Mouse (Mus musculus): ENCODE measurements at regions not wholly inside any gene's neighbourhood (a gene's known extent, or its start where the extent isn't known, plus 50 kb on each side); places are given as distances from the start of the nearest gene placed in this dataset.
A peak's percentile ranks its signal among the peaks of the same experiment; 100 is the strongest.

- no peak for DNase-seq (ENCODE audit: low spot score in 2 of 2)
Observed at GRCm38 (mm10) chr14:104849274-104849673, 326.8 kb upstream of the Rnf219 start.

DNA sequence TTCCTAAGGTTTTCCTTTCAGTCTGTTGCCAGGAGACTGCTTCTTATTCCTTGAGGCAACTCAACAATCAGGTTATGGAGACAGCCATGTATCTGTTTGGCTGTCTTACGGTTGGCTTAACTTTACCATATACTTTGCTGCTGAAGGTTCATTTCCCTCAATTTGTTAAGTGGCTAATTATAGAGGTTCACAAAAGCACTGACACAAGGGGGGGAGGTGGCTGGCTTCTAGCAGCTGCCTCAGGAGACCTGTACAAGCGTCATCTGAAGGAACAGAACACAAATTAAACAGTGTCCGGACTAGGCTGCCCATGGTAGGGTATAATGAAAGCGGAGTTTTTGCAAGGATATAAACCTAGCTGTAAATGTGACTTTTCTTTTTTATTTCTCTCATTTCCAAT, 305.0 kb upstream of the Rnf219 start:
- no peak for DNase-seq (ENCODE audit: low spot score in 2 of 2)

DNA sequence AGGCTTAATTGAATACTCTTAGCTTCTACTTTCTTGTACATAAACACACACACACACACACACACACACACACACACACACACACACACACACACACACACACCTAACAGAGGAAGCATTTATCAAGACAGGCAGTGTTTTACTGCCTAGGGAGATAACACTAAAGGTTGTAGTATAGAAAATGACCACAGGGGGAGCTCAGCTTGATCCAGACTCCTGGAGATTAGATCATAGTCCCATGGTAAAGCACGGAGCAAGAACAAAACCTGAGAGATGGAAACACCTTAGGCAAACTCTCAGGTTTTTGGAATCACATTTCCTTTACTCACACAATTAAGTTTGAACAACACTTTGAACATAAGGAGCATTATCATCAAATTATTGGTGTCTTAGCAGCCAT, 302.5 kb upstream of the Rnf219 start:
- no peak for DNase-seq (ENCODE audit: low spot score in 2 of 2)

DNA sequence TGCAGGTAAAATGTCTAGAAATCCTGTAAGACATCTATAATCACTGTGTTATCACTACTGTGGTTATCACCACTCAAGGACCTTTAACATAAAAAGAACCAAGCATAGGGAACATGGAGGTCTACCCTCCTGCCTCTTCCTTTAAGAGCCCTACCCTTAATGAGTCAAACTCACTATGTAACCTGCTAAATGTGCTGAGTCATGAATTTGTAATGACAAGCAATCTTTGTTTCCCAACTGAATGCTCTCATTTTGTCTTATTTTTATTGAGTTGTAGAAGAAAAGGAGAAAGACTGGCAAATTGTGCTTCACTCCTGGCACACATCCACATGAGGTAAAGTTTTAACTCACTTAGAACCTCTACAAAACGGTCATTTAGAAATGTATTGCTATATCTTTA, 301.8 kb upstream of the Rnf219 start:
- no peak for DNase-seq (ENCODE audit: low spot score in 2 of 2)

- no peak for DNase-seq (ENCODE audit: low spot score in 2 of 2)
Observed at GRCm38 (mm10) chr14:104821903-104822573, 299.6 kb upstream of the Rnf219 start.

- no peak for DNase-seq (ENCODE audit: low spot score in 2 of 2)
Observed at GRCm38 (mm10) chr14:104819106-104819505, 296.7 kb upstream of the Rnf219 start.

DNA sequence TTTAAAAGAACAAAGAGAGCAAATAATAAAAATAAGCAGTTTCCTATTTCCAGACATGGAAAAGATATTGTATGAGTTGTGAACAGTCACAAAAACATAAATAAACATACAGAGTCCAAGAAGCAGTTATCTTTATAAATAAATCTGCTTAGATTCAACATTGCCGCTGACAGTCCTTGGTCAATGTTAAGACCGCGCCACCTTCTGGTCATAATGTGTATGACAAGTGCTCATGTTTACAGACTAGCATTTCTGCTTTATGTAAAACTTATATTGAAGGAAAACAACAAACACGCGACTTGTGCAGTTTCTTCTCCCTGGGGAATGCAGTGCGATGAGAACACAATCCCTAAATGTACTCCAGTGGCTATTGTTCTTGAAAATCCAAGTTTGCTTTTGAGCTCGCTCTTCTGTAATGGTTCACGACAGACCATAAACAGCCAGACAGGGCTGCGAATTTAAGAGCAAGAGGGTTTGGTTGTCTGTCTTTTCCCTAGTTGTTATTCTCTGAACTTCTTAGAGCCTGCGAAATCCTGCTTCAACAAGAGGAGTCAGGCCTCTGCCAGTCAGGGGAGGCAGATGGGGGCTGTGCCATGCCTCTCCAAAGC, 291.6 kb upstream of the Rnf219 start:
- DNase-seq (ENCODE audit: low spot score in 2 of 2), result peak; percentile 77 to 90

GRCm38 (mm10) chr14:104812006-104812405, 289.6 kb upstream of the Rnf219 start:
- no peak for DNase-seq (ENCODE audit: low spot score in 2 of 2)

- DNase-seq (ENCODE audit: low spot score in 2 of 2), result no peak
Observed at GRCm38 (mm10) chr14:104805332-104805731, 282.9 kb upstream of the Rnf219 start.

DNA sequence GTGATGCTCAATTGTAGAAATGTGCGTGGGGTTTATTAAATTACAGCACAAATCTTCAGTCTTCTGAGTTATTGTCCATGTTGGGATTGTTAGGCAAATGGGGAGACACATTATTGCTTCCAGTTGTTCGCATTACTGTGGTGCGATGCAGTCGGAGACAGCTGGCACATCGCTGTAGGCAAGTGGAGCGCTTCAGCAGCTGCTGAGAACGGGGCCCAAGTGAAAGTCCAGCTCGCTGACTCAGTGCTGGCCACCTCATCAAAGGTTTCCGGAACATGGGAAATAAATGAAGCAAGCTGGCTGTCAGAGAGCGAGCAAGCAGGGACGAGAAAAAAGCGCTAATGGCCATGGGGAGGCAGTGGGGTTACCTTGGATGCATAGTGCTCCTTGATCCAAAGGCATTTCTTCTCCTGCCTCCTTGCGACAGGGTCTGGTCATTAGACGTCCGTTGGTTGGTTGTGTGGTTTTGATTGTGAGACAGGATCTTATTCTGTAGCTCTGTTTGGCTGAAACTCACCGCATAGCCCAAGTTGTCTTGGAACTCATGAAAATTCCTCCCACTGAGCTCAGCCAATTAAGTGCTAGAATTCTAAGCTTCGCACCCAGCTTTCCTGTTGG, 274.0 kb upstream of the Rnf219 start:
- no peak for DNase-seq (ENCODE audit: low spot score in 2 of 2)

GRCm38 (mm10) chr14:104789346-104789745, 266.9 kb upstream of the Rnf219 start:
- DNase-seq (ENCODE audit: low spot score in 2 of 2), result no peak

DNA sequence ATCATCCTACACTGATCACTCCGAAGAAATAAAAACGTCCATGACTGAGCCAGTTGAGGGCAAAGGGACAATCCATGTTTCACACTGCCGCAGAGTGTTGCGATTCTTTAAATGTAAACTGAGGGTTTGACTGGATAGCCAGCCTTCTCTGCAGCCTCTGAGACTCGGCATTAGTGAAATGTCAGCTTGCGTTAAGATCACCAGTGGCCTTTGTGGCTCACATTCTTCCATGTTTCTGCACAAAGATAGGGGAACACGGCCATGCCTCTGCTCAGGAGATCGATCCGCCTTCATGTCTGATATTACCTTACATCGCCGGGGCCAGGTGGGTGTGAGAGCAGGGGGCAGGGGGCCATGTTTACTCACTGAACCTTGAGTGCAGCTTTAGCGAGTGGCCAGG, 262.6 kb upstream of the Rnf219 start:
- no peak for DNase-seq (ENCODE audit: low spot score in 2 of 2)

- no peak for DNase-seq (ENCODE audit: low spot score in 2 of 2)
Observed at GRCm38 (mm10) chr14:104769938-104770337, 247.5 kb upstream of the Rnf219 start.

DNA sequence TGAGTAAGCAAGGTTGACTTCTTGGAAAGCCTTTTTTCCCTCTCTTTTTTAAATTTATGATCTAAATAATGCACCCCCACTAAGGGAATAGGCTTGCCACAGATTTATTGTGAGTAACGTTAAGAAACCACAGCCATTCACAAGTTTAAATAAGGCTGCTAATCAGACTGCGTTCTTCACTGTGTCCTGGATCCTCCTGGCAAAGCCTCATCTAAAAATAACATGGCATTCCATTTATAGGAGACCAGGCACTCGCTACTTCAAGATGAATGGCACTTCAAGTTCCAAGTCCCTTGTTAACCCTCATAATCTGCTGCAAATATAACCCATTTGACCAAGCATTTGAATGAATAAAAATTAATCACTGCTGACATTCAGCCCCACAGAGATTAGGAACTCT, 211.8 kb upstream of the Rnf219 start:
- DNase-seq (ENCODE audit: low spot score in 2 of 2), result no peak

DNA sequence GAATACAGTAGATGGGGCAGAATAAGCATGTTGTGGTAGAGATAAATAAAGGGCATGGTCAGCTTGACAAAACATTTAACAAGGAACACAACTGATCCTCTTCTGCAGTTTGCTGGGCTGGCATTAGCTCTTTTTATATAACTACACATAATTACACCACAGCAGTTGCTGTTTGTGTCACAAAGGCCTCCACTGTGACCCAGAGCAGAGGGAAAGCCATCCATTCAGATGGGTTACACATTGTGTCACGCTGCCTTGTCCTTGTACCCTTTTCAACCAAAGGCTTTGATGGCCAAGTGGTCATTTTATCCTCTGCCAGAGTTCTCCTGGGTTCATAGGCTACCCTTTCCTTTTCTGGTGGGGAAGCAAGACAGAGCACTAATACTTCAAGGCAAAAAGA, 209.6 kb upstream of the Rnf219 start:
- no peak for DNase-seq (ENCODE audit: low spot score in 2 of 2)

- DNase-seq (ENCODE audit: low spot score in 2 of 2), result no peak
Observed at GRCm38 (mm10) chr14:104731319-104731995, 209.0 kb upstream of the Rnf219 start.

GRCm38 (mm10) chr14:104715651-104716050, 193.2 kb upstream of the Rnf219 start:
- DNase-seq (ENCODE audit: low spot score in 2 of 2), result peak; percentile 70 to 94

GRCm38 (mm10) chr14:104702283-104702893, 179.9 kb upstream of the Rnf219 start:
- DNase-seq (ENCODE audit: low spot score in 2 of 2), result no peak

GRCm38 (mm10) chr14:104698962-104699361, 176.5 kb upstream of the Rnf219 start:
- DNase-seq (ENCODE audit: low spot score in 2 of 2), result no peak

- no peak for DNase-seq (ENCODE audit: low spot score in 2 of 2)
Observed at GRCm38 (mm10) chr14:104695101-104695500, 172.7 kb upstream of the Rnf219 start.

GRCm38 (mm10) chr14:104694174-104694803, 171.8 kb upstream of the Rnf219 start:
- DNase-seq (ENCODE audit: low spot score in 2 of 2), result no peak
